Mouse (Mus musculus) cerebellum, postnatal 4 days (tissue): ENCODE measurements around the gene Arf3.
"Not testable (repeated sequence)": the region's sequence is repeated elsewhere in the genome, so short reads cannot be mapped to it uniquely, and the experiment has no call there.

Experiments
- DNase-seq, 2 experiments: peaks; one replicate each; pipeline ENCODE4 v3.0.0; 2022; ENCODE audit warnings: low spot score in 2 of 2, mixed read lengths in 1 of 2

The Arf3 gene

DNA sequence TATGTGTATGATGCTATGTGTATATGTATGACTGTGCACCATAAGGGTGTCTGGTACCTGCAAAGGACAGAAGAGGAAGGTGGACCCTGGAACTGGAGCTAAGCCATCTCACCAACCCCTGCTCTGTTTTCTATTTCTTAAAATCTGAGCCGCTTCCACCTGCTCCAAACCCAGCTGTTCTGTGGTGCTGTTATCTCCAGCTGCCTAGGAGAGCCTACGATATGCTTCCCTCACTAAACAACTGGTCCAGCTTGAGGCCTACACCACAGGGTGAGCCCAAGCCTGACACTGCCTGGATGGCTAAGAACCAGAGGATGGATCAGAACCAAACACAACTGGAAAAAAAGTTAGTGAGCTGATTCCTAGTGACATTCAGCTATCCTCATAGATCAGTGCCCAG, 8.9 kb downstream of the Arf3 start:
- no peak for DNase-seq

DNA sequence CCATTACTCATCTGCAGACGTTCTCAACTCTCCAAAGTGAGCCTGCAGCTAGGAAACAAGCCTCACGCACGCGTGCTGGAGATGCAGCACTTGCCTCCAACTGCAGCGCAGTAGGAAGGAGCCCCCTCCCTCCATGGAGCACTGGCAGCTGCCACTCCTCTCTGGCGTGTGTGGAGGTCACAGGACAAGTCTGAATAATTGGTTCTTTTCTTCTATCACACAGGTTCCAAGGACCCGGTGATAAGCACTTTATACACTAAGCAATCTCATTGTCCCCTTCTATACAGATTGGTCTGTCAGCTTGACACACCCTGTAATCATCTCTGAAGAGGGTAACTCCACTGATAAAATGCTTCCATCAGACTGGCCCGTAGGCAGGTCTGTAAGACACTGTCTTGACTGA, 10.0 kb downstream of the Arf3 start:
- DNase-seq: no peak

DNA sequence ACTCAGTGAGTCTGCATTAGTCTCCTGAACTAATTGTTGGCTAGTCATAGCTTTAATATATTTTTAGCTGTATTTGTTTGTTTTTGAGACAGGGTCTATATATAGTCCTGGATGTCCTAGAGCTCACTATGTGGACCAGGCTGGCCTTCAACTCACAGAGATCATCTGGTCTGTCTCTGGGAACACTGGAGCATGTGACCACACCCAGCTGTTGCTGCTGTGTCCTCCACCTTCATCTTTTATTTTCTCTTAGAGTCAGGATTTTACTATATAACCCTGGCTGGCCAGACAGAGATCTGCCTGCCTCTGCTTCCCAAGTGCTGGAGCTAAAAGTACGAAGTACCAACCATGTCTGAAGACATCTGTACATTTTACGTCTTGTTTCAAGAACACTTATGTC, 13.9 kb downstream of the Arf3 start:
- DNase-seq: no peak

DNA sequence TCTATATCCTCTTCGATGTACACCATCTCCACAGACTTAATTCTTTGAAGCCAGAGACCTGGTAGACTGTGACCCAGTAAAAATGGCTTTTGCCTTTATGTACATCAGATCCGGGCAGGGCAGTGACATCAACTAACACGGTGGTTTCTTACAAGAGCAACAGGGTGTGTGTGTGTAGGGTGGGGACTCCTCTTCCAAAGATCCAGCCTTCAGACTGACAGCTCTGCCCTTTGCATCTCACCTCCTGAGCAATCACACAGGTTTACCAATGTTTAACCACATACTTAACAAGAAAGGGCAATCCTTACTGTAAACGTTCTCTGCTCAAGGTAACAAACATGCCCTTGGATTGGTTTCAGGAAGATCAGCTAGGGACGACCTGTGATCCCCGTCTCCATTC, 15.7 kb downstream of the Arf3 start:
- DNase-seq: no peak

DNA sequence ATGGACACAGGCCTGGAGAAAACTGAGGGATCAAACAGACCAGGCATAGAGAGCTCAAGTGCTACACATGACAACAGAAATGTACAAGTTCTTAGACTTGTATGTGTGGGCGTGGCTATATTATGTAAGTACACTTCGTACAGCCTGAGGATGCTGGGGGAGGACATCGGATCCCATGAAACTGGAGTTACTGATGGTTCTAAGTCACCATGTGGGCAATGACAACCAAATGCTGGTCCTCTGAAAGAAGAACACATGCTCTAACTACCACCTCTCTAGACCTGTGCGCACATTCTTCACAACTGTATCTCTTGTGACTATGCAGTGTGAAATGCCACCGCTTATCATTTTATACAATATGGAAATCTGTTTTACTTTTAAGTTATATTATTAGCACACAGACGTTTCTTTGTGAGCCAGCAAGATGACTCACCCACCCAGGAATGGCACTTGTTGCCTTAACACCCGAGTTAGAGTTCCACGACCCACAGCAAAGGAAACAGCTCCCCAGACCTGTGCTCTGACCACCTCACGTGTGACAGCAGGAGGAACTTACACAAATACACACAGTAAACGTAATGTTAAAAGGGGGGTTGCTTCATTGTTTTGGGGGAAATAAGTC, 16.6 kb downstream of the Arf3 start:
- DNase-seq: no peak

DNA sequence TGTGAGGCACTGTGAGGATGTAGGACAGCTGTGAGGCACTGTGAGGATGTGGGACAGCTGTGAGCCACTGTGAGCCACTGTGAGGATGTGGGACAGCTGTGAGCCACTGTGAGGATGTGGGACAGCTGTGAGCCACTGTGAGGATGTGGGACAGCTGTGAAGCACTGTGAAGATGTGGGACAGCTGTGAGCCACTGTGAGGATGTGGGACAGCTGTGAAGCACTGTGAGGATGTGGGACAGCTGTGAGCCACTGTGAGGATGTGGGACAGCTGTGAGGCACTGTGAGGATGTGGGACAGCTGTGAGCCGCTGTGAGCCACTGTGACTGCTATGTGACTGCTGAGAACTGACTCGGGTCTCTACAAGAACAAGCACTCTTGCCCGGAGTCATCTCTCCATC, 19.2 kb downstream of the Arf3 start:
- DNase-seq: not testable (repeated sequence)

DNA sequence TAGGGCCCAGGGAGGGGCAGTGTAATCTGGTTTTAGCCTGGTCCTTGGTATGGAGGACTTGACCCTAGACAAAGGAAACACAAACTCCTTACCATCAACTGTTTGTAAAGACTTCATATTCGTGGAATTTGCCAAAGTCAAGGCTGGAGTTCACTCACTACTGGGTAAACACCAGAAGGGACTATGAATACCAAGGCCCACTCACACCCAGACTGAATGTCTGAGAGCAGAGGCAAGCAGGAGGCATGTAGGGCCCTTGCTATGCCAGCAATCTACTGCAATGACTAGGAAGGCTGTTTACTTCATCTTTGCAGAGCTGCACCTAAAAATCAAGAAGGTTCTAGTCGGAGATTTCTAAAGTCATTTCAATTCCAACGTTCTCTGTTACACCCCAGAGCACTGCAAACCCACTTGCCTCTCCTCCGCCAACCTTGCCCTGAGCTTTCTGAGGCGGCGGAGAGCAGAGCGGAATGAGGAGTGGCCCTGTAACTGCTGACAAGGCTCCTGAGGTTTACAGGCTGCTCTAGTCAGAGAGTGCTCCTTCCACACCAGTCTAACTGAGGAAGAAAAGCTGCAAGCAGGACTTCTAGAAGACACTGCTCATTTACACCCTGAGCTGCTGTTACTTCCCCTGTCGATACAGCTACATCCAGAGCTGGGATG, 20.1 kb downstream of the Arf3 start:
- DNase-seq: no peak

DNA sequence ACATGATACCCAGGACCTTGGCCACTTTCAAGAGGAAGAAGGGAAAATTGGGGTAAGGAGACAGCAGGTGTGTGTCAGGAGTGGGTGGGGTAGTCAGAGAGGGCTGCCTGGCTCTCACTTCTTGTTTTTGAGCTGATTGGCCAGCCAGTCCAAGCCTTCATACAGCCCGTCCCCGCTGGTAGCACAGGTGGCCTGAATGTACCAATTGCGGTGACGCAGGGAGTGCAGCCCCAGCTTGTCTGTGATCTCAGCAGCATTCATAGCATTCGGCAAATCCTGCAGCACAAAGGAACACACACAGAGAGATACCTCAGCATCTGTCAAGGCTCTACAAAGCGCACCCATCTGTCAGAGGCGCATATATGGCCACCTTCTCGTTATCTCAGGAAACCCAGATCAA, 22.8 kb downstream of the Arf3 start:
- DNase-seq: no peak

DNA sequence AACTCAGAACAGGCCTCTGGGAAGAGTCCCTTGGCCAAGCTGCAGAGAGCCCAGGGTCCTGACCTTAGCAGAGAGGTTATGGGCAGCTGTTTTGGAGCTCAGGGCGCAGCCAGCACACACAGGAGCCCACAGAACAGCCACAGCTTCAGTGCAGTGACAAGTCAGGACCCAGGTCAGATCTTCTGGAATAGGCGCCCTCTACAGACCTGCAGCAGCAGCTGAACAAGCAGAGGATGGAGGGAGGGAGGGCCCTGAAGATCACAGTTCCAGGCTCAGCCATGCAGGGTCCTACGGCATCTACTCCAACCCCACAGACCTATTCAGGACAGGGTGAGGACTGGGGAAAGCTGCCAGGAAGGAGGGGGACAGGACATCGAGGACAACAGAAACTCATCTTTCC, 24.2 kb downstream of the Arf3 start:
- DNase-seq: no peak

DNA sequence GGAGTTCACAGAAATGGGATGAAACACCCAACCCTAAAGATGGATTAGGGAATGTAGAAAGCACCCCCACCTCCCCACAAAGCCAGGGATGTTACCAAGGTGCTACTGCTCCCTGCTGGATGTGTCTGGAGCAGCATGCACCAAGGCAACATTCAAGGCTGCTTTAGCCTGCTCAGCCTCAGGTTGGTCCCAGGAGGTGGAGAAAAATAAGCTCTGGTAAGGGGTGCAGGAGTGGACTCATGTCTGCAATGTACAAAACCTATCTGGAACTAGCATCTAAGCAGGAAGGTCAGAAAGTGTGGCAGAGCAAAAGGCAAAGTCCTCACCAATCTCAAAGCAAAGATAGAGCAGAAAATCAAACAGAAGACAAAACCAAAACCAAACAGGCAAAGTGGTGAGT, 25.1 kb downstream of the Arf3 start:
- DNase-seq: peak in 1 of 2 experiments; percentile 41

DNA sequence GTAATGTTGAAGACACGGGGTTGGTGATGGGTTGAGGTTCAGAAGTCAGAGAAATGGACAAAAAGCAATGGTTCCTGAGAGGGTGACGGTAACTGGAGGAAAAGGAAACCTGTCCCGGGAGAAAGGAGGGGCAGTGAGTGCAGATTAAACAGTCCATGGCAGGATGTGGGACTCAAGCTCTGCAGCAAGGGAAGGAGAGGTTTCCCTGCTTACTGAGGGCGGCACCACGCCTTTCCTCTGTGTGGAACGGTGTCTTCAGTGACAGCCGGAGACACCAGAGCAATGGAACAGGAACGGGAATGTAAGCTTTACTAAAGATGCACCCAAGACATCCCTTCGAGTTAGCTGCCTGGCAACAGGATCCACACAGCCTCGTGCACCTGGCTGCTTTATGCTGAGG, 26.5 kb downstream of the Arf3 start:
- no peak for DNase-seq

DNA sequence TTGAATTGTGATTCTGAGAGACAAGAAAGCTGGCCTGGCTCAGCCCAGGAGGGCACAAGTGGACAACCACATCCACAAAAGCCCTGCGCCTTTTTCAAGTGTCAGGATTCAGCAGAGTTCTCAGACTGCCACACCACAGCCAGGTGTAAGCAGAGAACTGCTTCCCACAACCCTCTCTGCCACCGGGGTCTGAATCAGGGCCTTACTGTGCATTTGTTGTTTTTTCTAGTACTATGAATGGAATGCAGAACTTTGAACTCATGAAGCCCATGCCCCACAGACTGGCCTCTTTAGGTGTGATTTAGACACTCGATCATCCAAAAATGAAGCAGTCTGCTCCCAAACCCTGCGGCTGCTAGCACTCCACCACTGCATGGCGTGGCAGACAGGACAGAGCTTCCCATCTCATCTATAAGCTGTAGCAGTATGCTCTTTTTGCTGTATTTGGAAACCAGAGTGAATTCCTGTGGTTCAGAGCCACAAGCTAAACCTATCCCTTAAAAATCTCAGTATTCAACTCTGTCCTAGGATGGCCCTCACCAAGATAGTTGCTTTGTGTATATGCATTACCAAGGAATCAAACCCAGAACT, 28.9 kb downstream of the Arf3 start:
- DNase-seq: no peak

DNA sequence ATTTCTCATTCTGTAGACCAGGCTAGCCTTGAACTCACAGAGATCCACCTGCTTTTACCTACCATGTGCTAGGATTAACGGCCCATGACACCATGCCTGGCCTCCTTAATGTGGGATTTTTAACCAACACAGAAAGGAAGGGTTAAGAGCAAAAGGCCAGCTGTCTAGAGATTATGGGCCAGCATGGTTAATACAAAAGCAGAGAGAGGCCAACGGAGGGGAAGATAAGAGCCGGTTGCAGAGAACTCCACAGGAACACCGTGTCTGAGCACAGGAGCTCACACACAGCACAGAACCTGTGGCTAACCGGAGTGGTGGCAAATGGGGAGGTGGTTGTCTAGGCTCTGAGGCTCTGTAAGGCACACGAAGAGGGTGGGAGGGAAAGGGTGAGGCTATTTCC, 29.6 kb downstream of the Arf3 start:
- no peak for DNase-seq

DNA sequence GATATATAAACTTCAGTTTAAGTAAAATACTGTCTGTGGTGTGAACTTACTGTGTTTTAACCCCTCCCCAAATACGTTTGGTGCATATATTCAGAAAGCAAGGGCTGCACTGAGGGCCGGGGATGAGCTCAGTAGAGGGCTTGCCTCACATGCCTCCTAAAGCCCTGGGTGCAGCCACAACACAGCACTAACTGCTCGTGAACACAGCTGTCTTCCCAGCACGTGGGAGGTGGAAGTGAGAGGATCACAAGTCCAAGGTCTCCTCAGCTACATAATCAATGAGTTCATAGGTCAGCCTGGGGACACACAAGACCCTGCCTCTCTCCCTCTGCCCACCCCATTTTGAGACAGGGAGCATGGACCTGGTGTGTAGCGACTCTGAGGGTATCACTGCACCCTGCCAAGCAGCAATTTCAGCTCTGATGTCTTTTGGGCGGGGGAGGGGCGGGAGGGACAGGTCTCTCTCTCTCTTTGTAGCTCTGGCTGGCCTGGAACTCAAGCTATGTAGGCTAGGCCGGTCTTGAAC, 30.9 kb downstream of the Arf3 start:
- DNase-seq: no peak

DNA sequence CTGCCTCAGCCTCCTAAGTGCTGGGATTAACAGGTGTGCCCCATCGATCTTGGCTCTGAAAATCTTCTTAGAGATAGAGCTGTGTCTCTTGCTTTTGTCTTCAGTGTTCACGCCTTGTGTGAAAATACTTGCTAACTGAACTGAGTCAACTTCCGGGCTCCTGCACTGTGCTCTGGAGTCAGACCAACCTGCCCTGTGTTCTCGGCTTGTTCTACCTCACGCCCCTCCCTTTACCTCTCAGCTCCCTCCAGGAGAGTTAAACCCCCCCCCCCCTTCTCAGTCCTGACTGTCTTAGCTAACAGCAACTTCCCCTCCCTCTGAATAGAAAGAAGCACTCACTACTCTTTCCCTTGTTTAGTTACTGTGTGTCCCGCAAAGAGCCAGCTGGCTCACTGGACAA, 32.2 kb downstream of the Arf3 start:
- DNase-seq: no peak

DNA sequence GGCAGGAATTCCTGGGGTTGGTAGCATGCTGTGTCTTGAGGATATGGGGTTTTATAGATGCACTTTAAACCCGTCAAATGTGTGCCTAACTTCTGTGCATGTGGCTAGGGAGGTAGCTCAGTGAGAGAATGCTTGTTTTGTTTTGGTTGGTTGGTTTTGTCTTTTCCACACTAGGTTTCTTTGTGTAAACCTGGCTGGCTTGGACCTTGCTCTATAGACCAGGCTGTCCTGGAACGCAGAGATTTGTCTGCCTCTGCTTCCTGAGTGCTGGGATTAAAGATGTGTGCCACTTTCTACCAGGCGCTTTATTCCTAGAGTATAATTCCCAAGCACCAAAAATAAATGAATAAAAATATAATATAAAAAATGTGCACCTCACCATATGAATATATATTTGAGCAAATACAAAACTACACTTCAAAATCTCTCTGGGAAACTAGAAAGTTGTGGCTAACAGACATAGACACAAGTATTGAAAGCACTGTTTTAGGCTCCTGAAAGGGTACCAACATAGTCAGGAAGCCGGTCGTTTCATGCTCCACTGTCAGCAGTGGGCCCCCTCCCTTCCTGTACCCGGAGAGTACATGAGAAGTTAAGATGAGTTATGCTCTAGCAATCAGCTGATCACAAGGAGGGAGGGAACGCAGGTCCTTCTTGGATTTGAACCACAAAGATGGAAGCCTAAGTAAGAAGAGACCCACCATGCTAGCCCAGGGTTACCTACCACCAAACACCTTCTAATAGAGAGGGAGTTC, 33.0 kb downstream of the Arf3 start:
- DNase-seq: no peak

DNA sequence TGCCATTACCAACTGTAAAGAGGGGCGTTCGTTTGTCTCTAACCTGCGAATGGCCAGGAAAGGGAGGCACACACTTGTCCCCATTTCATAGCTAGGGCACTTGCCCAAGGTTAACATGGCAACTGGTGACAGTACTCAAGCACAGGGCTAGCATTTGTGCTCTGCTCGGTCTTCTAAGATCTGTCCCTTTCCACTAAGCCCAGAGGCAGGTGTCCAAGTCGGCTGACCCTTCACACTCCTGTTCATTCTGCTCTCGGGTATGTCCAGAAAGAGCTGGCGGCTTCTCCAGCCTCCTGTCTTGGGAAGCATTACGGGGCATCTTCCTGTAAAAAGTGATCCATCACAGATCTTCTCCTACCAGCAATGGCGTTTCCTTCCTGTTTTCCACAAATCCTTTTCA, 34.6 kb downstream of the Arf3 start:
- no peak for DNase-seq

DNA sequence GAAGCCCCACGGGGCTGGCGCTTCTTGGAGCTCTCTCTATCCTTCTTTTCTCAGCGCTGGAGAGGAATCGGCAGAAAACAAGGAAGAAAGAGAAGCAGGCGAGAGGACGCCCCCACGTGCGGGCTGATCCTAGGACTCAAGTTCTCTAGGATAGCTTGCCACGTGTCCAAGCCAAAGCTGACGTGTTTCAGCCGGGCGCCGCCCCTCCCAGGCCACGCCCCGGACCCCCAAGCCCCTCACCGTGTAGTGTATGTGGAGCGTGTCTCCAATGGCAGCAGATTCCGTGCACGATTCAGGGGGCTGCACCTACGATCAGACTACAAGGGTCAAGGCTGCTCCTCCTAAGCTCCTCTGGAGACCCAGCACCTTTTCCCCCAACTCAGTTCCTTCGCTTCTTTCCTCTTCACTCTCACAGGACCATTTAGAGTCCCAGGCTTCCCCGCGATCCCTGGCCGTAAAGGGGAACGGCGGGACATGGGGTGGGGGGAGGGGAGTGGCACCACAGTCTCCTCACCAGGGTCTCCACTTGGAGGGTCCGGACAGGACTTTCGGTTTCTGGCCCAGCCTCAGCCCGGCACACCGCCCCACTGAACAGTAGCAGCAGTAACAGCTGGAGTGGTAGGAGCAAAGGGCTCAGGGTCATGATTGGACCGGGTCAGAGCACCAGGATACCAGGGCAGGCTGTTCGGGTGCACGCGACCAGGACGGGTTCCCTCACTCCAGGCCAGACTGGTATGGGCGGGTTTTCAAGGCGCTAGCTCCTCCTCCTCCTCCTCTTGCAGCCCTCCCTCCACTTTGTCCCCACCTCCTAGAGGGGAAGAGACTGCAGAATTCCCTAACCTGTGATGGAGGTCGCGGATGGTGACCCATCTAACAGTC, 35.3 kb downstream of the Arf3 start, which contains the start of gene Fkbp11:
TSS of gene Fkbp11 (minus strand) at position 756 of the 879 bp plus-strand sequence.
- peak in 1 of 2 experiments; percentile 17 for DNase-seq

DNA sequence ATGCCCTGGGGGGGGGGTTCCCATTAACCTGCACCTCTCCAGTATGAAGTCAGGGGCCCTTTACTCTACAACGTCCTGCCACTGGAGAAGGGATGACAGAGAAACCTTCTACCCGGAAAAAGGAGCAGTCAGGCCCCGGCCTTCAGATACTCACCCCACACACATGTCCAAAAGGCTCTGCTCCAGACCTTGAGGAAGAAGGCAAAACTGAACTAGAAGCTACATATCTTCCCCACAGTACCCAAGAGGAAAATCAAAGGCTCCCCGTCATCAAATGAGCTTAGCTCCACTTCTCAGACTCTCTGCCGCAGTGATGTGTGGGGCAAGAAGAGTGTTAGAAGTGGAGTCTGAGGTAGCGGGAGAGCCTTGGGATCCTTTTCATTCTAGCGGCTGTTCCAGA, 36.3 kb downstream of the Arf3 start:
- no peak for DNase-seq

DNA sequence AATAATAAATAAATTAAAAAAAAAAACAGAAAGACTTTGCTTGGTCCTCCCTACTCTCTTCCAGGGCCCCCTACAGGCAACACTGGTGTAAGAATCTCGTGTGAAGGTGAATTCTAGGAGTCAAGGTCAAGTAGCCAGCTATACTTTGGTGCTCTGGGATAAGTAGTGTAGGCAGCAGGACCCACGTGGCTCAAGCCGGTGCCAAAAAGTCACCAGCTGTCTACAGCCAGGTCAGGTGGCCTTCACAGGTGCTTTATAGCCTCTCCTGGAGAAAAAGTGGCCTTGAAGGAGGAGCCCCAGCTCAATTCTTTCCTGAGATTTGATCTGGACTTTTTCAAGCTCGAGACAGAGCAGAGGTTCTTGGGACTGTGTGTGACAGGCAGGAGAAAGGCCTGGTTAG, 36.9 kb downstream of the Arf3 start:
- no peak for DNase-seq

DNA sequence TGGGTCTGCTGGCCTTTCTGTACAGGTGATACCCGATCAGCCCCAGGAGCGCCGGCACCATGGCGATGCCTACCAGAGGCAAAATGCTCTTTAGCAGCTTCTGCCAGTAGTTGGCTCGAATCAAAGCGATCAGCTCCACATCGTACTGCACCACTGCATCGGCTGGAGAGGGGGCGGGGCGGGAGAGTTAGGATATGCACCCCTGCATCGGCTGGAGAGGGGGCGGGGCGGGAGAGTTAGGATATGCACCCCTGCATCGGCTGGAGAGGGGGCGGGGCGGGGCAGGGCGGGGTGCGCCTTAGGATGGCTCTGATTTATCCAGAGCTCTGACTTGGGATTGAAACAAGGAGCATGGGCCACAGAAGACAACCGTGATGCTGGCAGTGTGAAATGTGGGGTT, 38.6 kb downstream of the Arf3 start:
- DNase-seq: no peak
